Mouse (Mus musculus) neural tube, embryonic 11.5 days (tissue): ENCODE results near the gene Chadl. TPM values are rescaled to one million over a fixed set of nuclear protein-coding genes. Genes with fewer than 3 reads are reported as not detected.

Source experiments
- ATAC-seq: fragments of 200-750 bp; cut with Nextera tagmentation; 2 replicates; pipeline ENCODE4 v1.8.0; 2017; ENCODE audit warnings: moderate number of reproducible peaks, mild to moderate bottlenecking, moderate TSS enrichment, moderate library complexity; ENCODE audit not compliant: insufficient read depth, low FRiP score, low TSS enrichment
- DNase-seq: peaks from one replicate; pipeline ENCODE4 v3.0.0-alpha.2; 2015; ENCODE audit warnings: low spot score
- H3K27ac ChIP-seq: fragments of 300-500 bp; sonication (generic); 2 replicates; pipeline ENCODE4 v1.5.1; 2014; ENCODE audit warnings: low read depth, mild to moderate bottlenecking, low read length
- H3K27me3 ChIP-seq: fragments of 300-500 bp; sonication (generic); 2 replicates; pipeline ENCODE4 v1.6.1; 2014; ENCODE audit warnings: mild to moderate bottlenecking, low read length, mixed read lengths; ENCODE audit not compliant: control insufficient read depth, insufficient read depth
- H3K36me3 ChIP-seq: fragments of 300-500 bp; sonication (generic); 2 replicates; pipeline ENCODE4 v1.6.1; 2014; ENCODE audit warnings: mild to moderate bottlenecking, low read length, moderate library complexity, mixed read lengths; ENCODE audit not compliant: control insufficient read depth, insufficient read depth
- H3K4me1 ChIP-seq: fragments of 300-500 bp; sonication (generic); 2 replicates; pipeline ENCODE4 v1.6.1; 2014; ENCODE audit warnings: low read length, mixed read lengths; ENCODE audit not compliant: control insufficient read depth, insufficient read depth
- H3K4me2 ChIP-seq: fragments of 300-500 bp; sonication (generic); 2 replicates; pipeline ENCODE4 v1.6.1; 2014; ENCODE audit warnings: low read depth, mild to moderate bottlenecking, moderate library complexity
- H3K4me3 ChIP-seq: fragments of 300-500 bp; sonication (generic); 2 replicates; pipeline ENCODE4 v1.5.1; 2014; ENCODE audit warnings: low read depth, low read length
- H3K9ac ChIP-seq: fragments of 300-500 bp; sonication (generic); 2 replicates; pipeline ENCODE4 v1.6.1; 2014; ENCODE audit warnings: mild to moderate bottlenecking, low read length
- H3K9me3 ChIP-seq: fragments of 300-500 bp; sonication (generic); 2 replicates; pipeline ENCODE4 v1.6.1; 2016; ENCODE audit warnings: low read length; ENCODE audit not compliant: control insufficient read depth
- WGBS: fragments of 180-500 bp; shearing (Covaris S2); extraction: QIAGEN DNeasy Blood & Tissue Kit; methylation state at CpG from one replicate; pipeline ENCODE4 v1.1.7; 2014; 5-methylcytosine and 5-hydroxymethylcytosine counted together
- polyA plus RNA-seq: library from polyadenylated mRNA; unstranded; fragments of >200 nt; fragmentation: Nextera tagmentation; extraction: Ambion mirVana; gene quantifications from 2 replicates; pipeline ENCODE4 v1.2.1, GENCODE M21; 2014

Chadl gene
- polyA plus RNA-seq, 1 experiment from 2014 or later = 3.0 TPM

GRCm38 (mm10) chr15:81693967-81694881 is 2.9 kb downstream of the Chadl start:
- Histone ChIP-seq H3K36me3 (no peaks in the 10 kb centered on the region; the same call in 1 of the 2 replicates), H3K9me3 (no peaks in the 10 kb centered on the region), H3K27me3 (peaks cover 44% of the 10 kb centered on the region), H3K27ac (no peak overlapping the region; the same call in 1 of the 2 replicates), H3K4me1 (peaks cover 6% of the 10 kb centered on the region; the same call in 1 of the 2 replicates), H3K9ac (peak overlapping the region; percentile 65), H3K4me2 (peak overlapping the region; percentile 85), H3K4me3 (peak overlapping the region; percentile 54)
- under 1% methylated on average over 82 of the region's 107 CpGs for WGBS
- peak; percentile 89 for ATAC-seq
- DNase-seq = peak; percentile 90

GRCm38 (mm10) chr15:81693366-81693966 is 3.6 kb downstream of the Chadl start:
- H3K36me3 ChIP-seq = no peaks in the 10 kb centered on the region; the same call in 1 of the 2 replicates
- H3K4me2 ChIP-seq = peak overlapping the region; percentile 85
- DNase-seq = no peak
- peaks cover 44% of the 10 kb centered on the region for H3K27me3 ChIP-seq
- ATAC-seq = no peak
- 4% methylated on average over 41 of the region's 41 CpGs for WGBS
- peak overlapping the region; percentile 54 for H3K4me3 ChIP-seq
- no peak overlapping the region for H3K27ac ChIP-seq
- peak overlapping the region; percentile 65 for H3K9ac ChIP-seq
- no peaks in the 10 kb centered on the region for H3K9me3 ChIP-seq
- peaks cover 6% of the 10 kb centered on the region; the same call in 1 of the 2 replicates for H3K4me1 ChIP-seq

- peaks cover 4% of the 10 kb centered on the region for H3K36me3 ChIP-seq
- no peaks in the 10 kb centered on the region for H3K9me3 ChIP-seq
- no peak for ATAC-seq
- H3K9ac ChIP-seq = no peak overlapping the region
- no peak for DNase-seq
- H3K4me2 ChIP-seq = no peak overlapping the region
- H3K27ac ChIP-seq = no peak overlapping the region
- WGBS = 92% methylated on average over 4 of the region's 4 CpGs
- H3K27me3 ChIP-seq = no peaks in the 10 kb centered on the region
- H3K4me1 ChIP-seq = no peaks in the 10 kb centered on the region
- H3K4me3 ChIP-seq = no peak overlapping the region
Measured at GRCm38 (mm10) chr15:81680301-81680805, 16.7 kb downstream of the Chadl start.

- Histone ChIP-seq H3K4me2 (no peak overlapping the region), H3K4me1 (no peaks in the 10 kb centered on the region), H3K9me3 (no peaks in the 10 kb centered on the region), H3K36me3 (peaks cover 4% of the 10 kb centered on the region), H3K9ac (no peak overlapping the region), H3K27ac (no peak overlapping the region), H3K27me3 (no peaks in the 10 kb centered on the region), H3K4me3 (no peak overlapping the region)
- 93% methylated on average over 3 of the region's 3 CpGs for WGBS
- ATAC-seq (no peak), DNase-seq (no peak)
Measured at GRCm38 (mm10) chr15:81676637-81677036, 20.4 kb downstream of the Chadl start.

DNA sequence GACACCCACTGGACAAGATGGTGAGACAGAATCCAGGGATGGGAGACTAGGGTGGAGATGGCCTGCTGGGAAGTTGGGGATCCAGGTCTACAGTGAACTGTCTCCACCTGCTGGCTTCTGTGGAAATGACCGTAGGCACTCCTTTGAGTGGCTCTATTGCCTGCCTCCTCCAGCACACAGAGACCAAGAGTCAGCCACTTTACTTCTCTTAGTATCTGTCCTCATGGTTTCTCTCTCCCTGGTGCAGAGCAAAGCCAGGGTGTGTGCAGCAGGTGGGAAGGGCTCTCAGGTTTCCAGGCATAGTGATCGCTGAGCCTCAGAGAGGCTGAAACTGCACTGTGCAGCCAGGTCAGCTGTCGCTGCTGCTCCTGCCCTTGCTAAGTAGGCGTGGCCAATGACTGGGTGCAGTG is 26.9 kb downstream of the Chadl start:
- Histone ChIP-seq H3K27ac (no peak overlapping the region), H3K9ac (no peak overlapping the region), H3K4me2 (no peak overlapping the region), H3K36me3 (peaks cover 2% of the 10 kb centered on the region), H3K4me1 (no peaks in the 10 kb centered on the region), H3K4me3 (no peak overlapping the region), H3K27me3 (no peaks in the 10 kb centered on the region), H3K9me3 (no peaks in the 10 kb centered on the region)
- 81% methylated on average over 4 of the region's 4 CpGs for WGBS
- ATAC-seq = no peak
- no peak for DNase-seq

GRCm38 (mm10) chr15:81666957-81667356 is 30.1 kb downstream of the Chadl start:
- DNase-seq (no peak), ATAC-seq (no peak)
- WGBS = 87% methylated on average over 10 of the region's 10 CpGs
- Histone ChIP-seq H3K27me3 (no peaks in the 10 kb centered on the region), H3K4me1 (peaks cover 3% of the 10 kb centered on the region; the same call in 1 of the 2 replicates), H3K4me2 (no peak overlapping the region), H3K9me3 (no peaks in the 10 kb centered on the region), H3K27ac (no peak overlapping the region), H3K9ac (no peak overlapping the region), H3K4me3 (no peak overlapping the region), H3K36me3 (peaks cover 2% of the 10 kb centered on the region)

DNA sequence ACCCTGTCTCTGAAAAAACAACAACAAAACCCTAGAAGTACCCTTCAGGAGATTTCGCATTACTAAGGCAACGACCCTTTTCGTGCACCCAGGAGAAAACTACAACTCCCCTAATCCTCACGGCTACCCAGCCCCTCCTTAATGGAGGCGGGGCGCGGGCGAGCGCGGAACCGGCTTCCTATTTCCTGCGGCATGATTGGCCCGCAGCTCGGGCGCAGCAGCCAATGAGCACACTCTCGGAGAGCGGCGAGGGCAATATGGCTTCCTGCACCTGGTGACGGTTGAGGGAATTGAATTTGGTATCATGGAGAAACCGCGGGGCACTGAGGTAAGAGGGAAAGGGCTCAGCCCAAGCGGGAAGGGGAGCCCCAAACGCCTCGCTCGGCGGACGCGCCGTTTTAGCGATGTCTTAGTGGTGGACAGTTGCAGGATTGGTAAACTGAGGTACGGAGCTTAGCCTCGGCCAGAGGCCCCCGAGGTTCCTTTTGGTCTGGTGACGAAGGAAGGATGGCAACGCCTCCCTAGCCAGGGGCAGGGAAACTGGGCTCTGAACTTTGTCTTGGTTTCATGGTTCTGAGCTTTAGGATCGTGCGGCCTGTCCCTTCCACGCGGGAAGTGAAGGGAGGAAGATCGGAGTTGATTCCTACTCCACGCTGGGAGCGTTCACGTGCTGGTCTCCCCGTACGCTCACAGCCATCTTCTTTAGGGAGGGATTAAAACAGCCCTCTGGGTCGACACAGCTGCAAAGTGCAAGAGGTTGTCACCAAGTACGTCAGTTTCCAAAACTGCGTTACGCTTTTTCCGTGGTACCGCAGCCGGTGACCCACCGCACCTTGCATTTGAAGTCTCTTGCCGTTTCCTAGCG is 33.2 kb downstream of the Chadl start, which contains the start of gene L3mbtl2:
Gene L3mbtl2, plus strand, starts transcription at position 193 of the 865 bp plus-strand sequence.
- Histone ChIP-seq H3K27me3 (no peaks in the 10 kb centered on the region), H3K4me3 (peak within 1 kb of the TSS; percentile 74), H3K27ac (no peak within 1 kb of the TSS), H3K9me3 (no peaks in the 10 kb centered on the region), H3K9ac (peak within 1 kb of the TSS; percentile 59), H3K4me2 (peak within 1 kb of the TSS; percentile 73), H3K4me1 (peaks cover 3% of the 10 kb centered on the region; the same call in 1 of the 2 replicates), H3K36me3 (no peaks in the 10 kb centered on the region; the same call in none of the 2 replicates)
- peak; percentile 94 for DNase-seq
- peak; percentile 95 for ATAC-seq
- under 1% methylated on average over 55 of the region's 55 CpGs for WGBS

GRCm38 (mm10) chr15:81663281-81663680 is 33.8 kb downstream of the Chadl start:
- H3K9ac ChIP-seq = no peak overlapping the region
- peak overlapping the region; percentile 74 for H3K4me3 ChIP-seq
- ATAC-seq (0 out of 2 replicates have a peak, but pooled peaks have one; percentile 35), DNase-seq (no peak)
- no peaks in the 10 kb centered on the region; the same call in 1 of the 2 replicates for H3K36me3 ChIP-seq
- WGBS = 65% methylated on average over 10 of the region's 10 CpGs
- H3K27ac ChIP-seq = no peak overlapping the region
- no peaks in the 10 kb centered on the region for H3K27me3 ChIP-seq
- H3K9me3 ChIP-seq = no peaks in the 10 kb centered on the region
- H3K4me1 ChIP-seq = peaks cover 3% of the 10 kb centered on the region; the same call in 1 of the 2 replicates
- peak overlapping the region; percentile 73; the same call in 1 of the 2 replicates for H3K4me2 ChIP-seq
